Mouse (Mus musculus) neutrophil, adult 59 days (primary cell): ENCODE measurements around the gene Opn4. TPM values are rescaled to one million over a fixed set of nuclear protein-coding genes. Genes with fewer than 3 reads are reported as not detected.

Experiments
- total RNA-seq, 2 experiments: library from RNA; stranded (reverse); gene quantifications; 1 replicate in 1 of 2; 2 replicates in 1 of 2; pipeline ENCODE4 v1.2.4; 2023

Gene Opn4
- total RNA-seq: not detected

GRCm38 (mm10) chr14:34599941-34600340 is at the start of gene Opn4:
Gene Opn4 (minus strand): TSS chr14:34600142.

GRCm38 (mm10) chr14:34588498-34588897 is 11.4 kb downstream of the Opn4 start, which contains the start of gene Ldb3:
Gene Ldb3 (minus strand): TSS chr14:34588682.

Other genes starting within 250 kb of the Opn4 start
- gene Fam25c, start 244.7 kb downstream of the Opn4 start, total RNA-seq: not detected
- not detected for gene Sncg, start 225.4 kb downstream of the Opn4 start, total RNA-seq
- gene Mmrn2, start 224.7 kb downstream of the Opn4 start, total RNA-seq: under 1 TPM; 0.15 to 0.24 TPM
- gene Bmpr1a, start 96.8 kb downstream of the Opn4 start, total RNA-seq: 10 to 100 TPM in 1 of 2 experiments, 1 to 10 TPM in 1; 9.8 to 17.8 TPM
- not detected for gene 9230112D13Rik, start 77.3 kb downstream of the Opn4 start, total RNA-seq
- under 1 TPM in 1 of 2 experiments, not detected in 1; 0.33 TPM for gene Ldb3, start 11.5 kb downstream of the Opn4 start, total RNA-seq
- 10 to 100 TPM; 64.9 to 65.6 TPM for gene Wapl, start 73.8 kb upstream of the Opn4 start, total RNA-seq
- gene Grid1, start 220.0 kb upstream of the Opn4 start, total RNA-seq: not detected